Mouse (Mus musculus): Measurements from ENCODE around the gene Zfp386.

DNA sequence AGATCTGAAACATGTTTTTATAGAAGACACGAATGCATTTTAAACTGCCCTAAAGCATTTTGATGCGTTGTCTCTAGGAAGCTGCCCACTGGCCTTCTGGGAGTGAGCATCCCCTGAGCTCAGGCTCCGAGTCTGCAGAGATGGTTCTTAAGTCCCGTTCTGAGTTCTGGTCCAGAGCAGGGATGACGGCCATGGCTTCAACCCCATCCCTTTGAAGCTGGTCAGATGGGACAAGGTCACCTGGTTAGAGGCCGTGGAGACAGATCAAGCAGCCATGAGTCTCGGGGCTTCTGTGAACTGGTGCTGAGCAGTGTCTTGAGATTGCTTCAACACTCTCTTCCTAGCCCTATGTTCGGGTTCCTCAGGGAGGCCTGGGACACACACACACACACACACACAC lies 49.6 kb downstream of the Zfp386 start:
- TF ChIP-seq POLR2A (IDR thresholded peaks at IDR 0.05; ENCODE audit: borderline replicate concordance, extremely low read depth, low read depth, low read length) (no peak), CTCF (IDR thresholded peaks at IDR 0.05; ENCODE audit: insufficient read depth, low read length) (no peak)

Measured in lung, adult 2 months (tissue).